Mouse (Mus musculus) cerebellum, adult 2 months (tissue): ENCODE results near the gene Cd9. TPM values are rescaled to one million over a fixed set of nuclear protein-coding genes. Genes with fewer than 3 reads are reported as not detected.

Source experiments
- DNase-seq, 2 experiments: peaks; one replicate each; pipeline ENCODE4 v3.0.0; 2021
- H3K27ac ChIP-seq: fragments of 200-500 bp; 2 replicates; pipeline ENCODE4 v1.5.1; 2012; ENCODE audit warnings: low read length, control low read depth, inconsistent platforms; ENCODE audit not compliant: insufficient read depth
- H3K27me3 ChIP-seq: fragments of 200-500 bp; 2 replicates; pipeline ENCODE4 v1.6.1; 2012; ENCODE audit warnings: inconsistent platforms, mild to moderate bottlenecking, low read length, moderate library complexity; ENCODE audit not compliant: control insufficient read depth, insufficient read depth
- H3K4me1 ChIP-seq: fragments of 200-500 bp; 2 replicates; pipeline ENCODE4 v1.6.1; 2011; ENCODE audit warnings: low read length; ENCODE audit not compliant: control insufficient read depth, insufficient read depth
- H3K4me3 ChIP-seq: fragments of 200-500 bp; replicated peaks from 2 replicates; pipeline ENCODE3; 2011; ENCODE audit warnings: mild to moderate bottlenecking, low read depth, low read length, control low read depth; ENCODE audit not compliant: insufficient read depth
- CTCF ChIP-seq: fragments of 200-500 bp; IDR thresholded peaks from 2 replicates; pipeline ENCODE4 v1.5.1; 2011; ENCODE audit warnings: low read depth, mild to moderate bottlenecking, control low read depth, low read length, moderate library complexity, borderline replicate concordance; ENCODE audit not compliant: insufficient read depth
- POLR2A ChIP-seq: fragments of 200-500 bp; IDR thresholded peaks from 2 replicates; pipeline ENCODE4 v1.6.1; 2011; ENCODE audit warnings: low read length, control low read depth, borderline replicate concordance; ENCODE audit not compliant: insufficient read depth
- WGBS: fragments of 180-500 bp; shearing (Covaris S2); methylation state at CpG from one replicate; pipeline ENCODE4 v1.1.7; 2018; 5-methylcytosine and 5-hydroxymethylcytosine counted together
- polyA plus RNA-seq: library from polyadenylated mRNA; depleted of rRNA; stranded (reverse); fragments of >200 nt; gene quantifications from 2 replicates; pipeline ENCODE4 v1.2.3, GENCODE M21; 2012

Cd9 gene
- polyA plus RNA-seq, 1 experiment: 96.9 TPM

GRCm38 (mm10) chr6:125483515-125484312 is 10.9 kb downstream of the Cd9 start:
- no peak overlapping the region for H3K27ac ChIP-seq
- no peaks in the 10 kb centered on the region for H3K4me1 ChIP-seq
- H3K27me3 ChIP-seq: no peaks in the 10 kb centered on the region
- H3K4me3 ChIP-seq: no peak overlapping the region
- no peak for DNase-seq
- WGBS: 86% methylated on average over 12 of the region's 12 CpGs
- no peak for TF ChIP-seq POLR2A
- no peak for TF ChIP-seq CTCF

GRCm38 (mm10) chr6:125482427-125482831 is 12.2 kb downstream of the Cd9 start:
- WGBS: 66% methylated on average over 5 of the region's 5 CpGs
- DNase-seq: no peak
- no peak overlapping the region for H3K27ac ChIP-seq
- no peak overlapping the region for H3K4me3 ChIP-seq
- TF ChIP-seq POLR2A: no peak
- no peak for TF ChIP-seq CTCF
- H3K4me1 ChIP-seq: no peaks in the 10 kb centered on the region
- no peaks in the 10 kb centered on the region for H3K27me3 ChIP-seq

GRCm38 (mm10) chr6:125481667-125482390 is 12.8 kb downstream of the Cd9 start:
- 75% methylated on average over 7 of the region's 7 CpGs for WGBS
- no peak for TF ChIP-seq CTCF
- no peak for TF ChIP-seq POLR2A
- Histone ChIP-seq H3K27ac (no peak overlapping the region), H3K4me1 (no peaks in the 10 kb centered on the region), H3K4me3 (no peak overlapping the region), H3K27me3 (no peaks in the 10 kb centered on the region)
- no peak for DNase-seq

- no peaks in the 10 kb centered on the region for H3K4me1 ChIP-seq
- no peak overlapping the region for H3K27ac ChIP-seq
- WGBS: 44% methylated on average over 12 of the region's 12 CpGs
- no peak overlapping the region for H3K4me3 ChIP-seq
- DNase-seq: peak in 1 of 2 experiments; percentile 17
- no peaks in the 10 kb centered on the region for H3K27me3 ChIP-seq
- TF ChIP-seq POLR2A (no peak), CTCF (no peak)
These were observed 13.9 kb downstream of the Cd9 start for GRCm38 (mm10) chr6:125480396-125481361.

GRCm38 (mm10) chr6:125479359-125479758 is 15.2 kb downstream of the Cd9 start:
- H3K4me3 ChIP-seq: no peak overlapping the region
- no peaks in the 10 kb centered on the region for H3K27me3 ChIP-seq
- no peak for DNase-seq
- TF ChIP-seq CTCF: no peak
- no peak for TF ChIP-seq POLR2A
- H3K4me1 ChIP-seq: no peaks in the 10 kb centered on the region
- WGBS: 51% methylated on average over 9 of the region's 9 CpGs
- H3K27ac ChIP-seq: no peak overlapping the region

- no peak for TF ChIP-seq CTCF
- no peak for TF ChIP-seq POLR2A
- no peak for DNase-seq
- H3K27ac ChIP-seq: no peak overlapping the region
- 89% methylated on average over 16 of the region's 16 CpGs for WGBS
- H3K4me3 ChIP-seq: no peak overlapping the region
- H3K27me3 ChIP-seq: no peaks in the 10 kb centered on the region
- no peaks in the 10 kb centered on the region for H3K4me1 ChIP-seq
These were observed 16.2 kb downstream of the Cd9 start for GRCm38 (mm10) chr6:125478135-125479128.
